Mouse (Mus musculus) layer of hippocampus, adult 18-20 months (tissue): ENCODE results near the gene Olfr317. TPM values are rescaled to one million over a fixed set of nuclear protein-coding genes. Genes with fewer than 3 reads are reported as not detected.
"Not testable (repeated sequence)": the region's sequence is repeated elsewhere in the genome, so short reads cannot be mapped to it uniquely, and the experiment has no call there.

Source experiments
- DNase-seq, 2 experiments: peaks; one replicate each; pipeline ENCODE4 v3.0.0; 2022; ENCODE audit warnings: low spot score in 2 of 2
- long read RNA-seq: library from polyadenylated mRNA; stranded (forward); transcript quantifications from one replicate; pipeline ENCODE4 v2.0.0, GENCODE M21; 2021
- total RNA-seq, 2 experiments: library from RNA; stranded (reverse); gene quantifications; 2 replicates each; pipeline ENCODE4 v1.2.3; 2021

Olfr317 gene
- total RNA-seq: under 1 TPM in 1 of 2 experiments, not detected in 1; 0.10 TPM
- long read RNA-seq: 0 reads

DNA sequence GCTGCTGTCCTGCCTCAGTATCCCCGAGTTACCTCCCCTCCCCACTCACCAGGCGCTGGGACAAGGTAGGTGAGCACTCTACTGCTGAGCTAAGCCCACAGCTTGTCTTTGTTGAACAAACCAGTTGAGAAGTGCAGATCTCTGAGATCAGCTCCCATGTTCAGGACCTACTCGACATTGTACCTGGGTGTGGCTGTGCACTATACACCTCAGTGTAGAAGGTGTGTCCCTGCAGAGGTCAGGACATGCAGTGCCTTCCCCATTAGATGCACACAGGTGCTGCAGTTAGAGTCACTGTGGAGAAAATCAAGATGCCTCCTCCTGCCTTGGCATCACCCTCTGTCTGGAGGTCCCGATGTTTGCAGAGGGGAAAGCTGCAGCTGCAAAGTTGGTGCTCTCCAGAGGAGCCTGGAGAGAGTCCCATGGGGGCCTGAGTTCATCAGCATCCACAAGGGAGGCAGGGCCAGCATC, at the start of gene Olfr317:
TSS of gene Olfr317 (minus strand) at position 421 of the 471 bp plus-strand sequence.
- no peak for DNase-seq

DNA sequence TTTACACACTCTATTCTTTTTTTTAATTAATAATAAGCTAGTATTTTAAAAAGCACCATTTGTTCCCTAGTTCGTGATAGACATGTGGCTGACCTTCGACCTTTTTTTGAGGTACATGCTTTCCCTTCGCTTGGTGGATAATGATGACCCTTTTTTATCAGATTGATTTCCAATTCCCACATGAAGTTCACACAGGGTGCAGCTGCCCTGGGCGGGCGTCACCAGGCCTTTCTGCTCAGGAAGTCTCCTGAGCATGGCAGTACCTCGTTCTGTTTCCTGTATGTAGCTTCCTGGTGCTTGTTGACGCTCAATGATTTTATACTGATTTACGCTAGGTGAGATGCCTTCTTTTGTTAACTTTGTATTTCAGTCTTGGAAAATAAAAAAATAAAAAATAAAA, 49.3 kb upstream of the Olfr317 start:
- DNase-seq: no peak

GRCm38 (mm10) chr11:58787651-58788050, 48.6 kb upstream of the Olfr317 start:
- DNase-seq: no peak

GRCm38 (mm10) chr11:58784182-58784581, 45.2 kb upstream of the Olfr317 start:
- no peak for DNase-seq

DNA sequence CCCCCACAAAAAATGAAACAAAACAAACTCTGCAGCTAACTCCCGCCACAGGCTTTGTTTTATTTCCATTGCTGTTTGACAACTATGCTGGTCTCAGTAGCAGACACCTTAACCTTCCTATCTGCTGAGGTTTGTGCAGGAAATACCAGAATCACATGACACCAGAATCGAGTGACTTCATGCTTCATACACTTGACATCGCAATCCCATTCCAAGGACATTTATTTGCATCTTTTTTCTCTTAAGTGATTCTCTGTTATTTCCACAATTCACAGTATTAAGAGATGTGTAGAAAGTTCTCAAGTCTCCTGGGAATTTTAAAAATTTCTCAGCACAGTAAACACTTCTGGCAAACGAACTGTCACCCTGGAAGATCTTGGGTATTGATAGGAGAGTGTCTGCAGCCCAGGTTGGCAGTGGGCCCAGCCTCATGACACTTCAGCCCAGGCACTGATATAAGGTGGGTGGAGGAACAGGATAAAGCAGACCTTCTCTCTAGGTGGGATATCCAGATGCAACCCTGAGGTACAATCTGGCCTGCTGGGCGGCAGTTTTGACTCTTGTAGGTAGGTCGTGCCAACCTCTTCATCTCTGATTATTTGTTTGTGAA, 43.6 kb upstream of the Olfr317 start, which contains the start of gene Olfr314:
TSS of gene Olfr314 (plus strand) at position 473 of the 610 bp plus-strand sequence.
- DNase-seq: no peak

DNA sequence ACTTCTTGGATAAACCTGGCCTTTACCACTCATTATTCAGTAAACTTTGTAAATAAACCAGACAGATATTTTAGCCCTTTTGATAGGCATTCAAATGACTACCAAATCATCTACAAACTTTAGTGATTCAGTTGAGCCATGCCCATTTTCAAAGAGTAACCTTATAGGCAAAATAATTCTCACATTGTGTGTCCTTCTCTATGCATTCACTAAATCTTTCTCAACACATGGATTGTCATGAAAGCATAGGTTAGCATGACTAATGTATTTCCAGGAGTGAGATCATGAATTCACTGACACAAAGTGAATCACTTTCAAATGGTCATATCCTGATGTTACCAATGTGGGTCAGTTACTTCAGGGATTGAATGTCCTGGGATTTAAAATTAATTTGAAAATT, 33.9 kb upstream of the Olfr317 start, which contains the start of gene Olfr315:
TSS of gene Olfr315 (plus strand) at position 301 of the 400 bp plus-strand sequence.
- DNase-seq: no peak

DNA sequence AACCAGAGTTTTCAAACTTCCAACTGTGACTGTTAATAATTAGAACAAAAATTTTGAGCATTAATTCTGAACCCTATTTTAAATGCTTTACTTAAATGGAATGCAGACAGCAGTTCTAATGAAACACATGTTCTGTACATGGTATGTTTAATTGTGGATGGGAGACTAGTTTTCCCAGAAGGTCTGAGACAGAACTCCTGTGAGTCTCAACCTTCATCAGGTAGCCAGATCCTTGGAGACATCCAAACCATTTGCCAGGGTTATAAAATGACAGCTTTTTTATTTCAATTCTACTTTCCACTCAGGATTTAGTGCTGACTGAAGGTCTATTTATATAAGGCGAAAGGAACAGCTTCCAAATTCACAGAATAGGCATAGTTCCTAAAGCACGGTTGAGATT, 13.4 kb upstream of the Olfr317 start, which contains the start of gene Olfr316:
TSS of gene Olfr316 (plus strand) at position 301 of the 400 bp plus-strand sequence.
- no peak for DNase-seq

DNA sequence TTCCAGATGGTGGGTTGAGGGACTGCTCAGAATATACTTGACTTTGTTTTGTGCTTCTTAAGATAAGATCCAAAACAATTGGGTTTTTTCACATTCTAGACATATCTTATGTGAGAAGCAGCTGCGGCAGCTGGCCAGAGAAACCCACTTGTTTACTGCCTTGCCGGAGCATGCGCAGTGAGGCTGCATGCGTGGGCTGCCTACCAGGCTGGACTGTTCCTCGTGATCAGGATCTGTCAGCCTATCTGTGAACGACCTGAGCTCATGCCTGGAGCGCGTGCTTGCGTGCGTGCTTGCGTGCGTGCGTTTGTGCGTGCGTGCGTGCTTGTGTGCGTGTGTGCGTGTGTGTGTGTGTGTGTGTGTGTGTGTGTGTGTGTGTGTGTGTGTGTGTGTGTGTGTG, 12.1 kb upstream of the Olfr317 start:
- peak; percentile 47 to 53 for DNase-seq

DNA sequence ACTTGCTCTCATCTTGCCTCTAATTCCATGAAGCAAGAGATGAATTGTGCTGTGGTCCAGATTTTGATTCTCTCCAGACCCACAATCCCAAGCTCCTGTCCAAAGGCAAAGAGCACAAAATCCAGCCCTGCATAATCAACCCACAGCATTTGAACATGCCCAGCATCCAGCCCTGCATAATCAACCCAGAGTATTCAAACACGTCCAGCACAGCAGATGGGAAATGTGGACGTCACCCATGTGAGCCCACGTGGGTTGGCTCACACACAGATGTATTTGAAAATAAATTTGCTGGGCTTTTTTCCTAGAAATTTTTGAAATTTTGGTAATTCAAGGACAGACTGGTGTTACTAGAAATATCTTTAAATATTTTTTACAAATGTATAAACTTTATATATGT, 5.6 kb downstream of the Olfr317 start:
- peak; percentile 40 to 73 for DNase-seq

DNA sequence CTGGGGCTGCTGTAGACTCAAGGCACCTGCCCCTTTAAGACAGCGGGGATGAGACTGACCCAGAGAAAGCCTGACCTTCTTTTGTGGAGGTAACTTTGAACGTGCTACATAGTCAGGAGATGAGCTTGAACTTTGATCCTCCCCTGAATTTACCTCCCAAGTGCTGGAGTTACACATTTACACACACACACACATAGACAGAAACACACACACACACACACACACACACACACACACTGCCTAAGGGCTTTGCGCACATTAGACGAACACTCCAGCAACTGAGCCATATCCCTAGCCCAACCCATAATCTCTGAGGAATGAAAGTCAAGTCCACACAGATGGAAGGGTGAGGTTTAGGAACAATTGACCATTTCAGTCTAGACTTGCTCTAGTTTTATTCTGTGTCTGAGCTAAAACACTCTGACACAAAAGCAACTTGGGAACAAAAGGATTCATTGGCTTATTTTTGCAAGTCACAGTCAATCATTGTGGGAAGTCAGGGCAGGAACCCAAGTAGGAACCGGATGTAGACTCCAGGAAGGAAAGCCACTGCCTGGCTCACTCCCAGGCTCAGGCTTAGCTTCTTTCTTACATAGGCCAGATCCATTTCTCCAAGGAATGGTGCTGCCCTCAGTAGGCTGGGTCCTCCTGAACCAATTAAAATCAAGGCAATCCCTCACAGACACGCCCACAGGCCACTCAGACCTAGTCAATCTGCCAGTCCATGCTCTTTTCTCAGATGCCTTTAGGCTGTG, 10.9 kb downstream of the Olfr317 start:
- not testable (repeated sequence) for DNase-seq

GRCm38 (mm10) chr11:58723914-58724313, 15.1 kb downstream of the Olfr317 start, which contains the start of gene Olfr318:
Gene Olfr318 (minus strand): TSS chr11:58724014.
- no peak for DNase-seq

GRCm38 (mm10) chr11:58719701-58720100, 19.3 kb downstream of the Olfr317 start:
- no peak for DNase-seq

- DNase-seq: not testable (repeated sequence)
These were observed 21.3 kb downstream of the Olfr317 start for GRCm38 (mm10) chr11:58717723-58718122.

GRCm38 (mm10) chr11:58709086-58709485, 29.9 kb downstream of the Olfr317 start:
- DNase-seq: no peak

- DNase-seq: no peak
These were observed 40.1 kb downstream of the Olfr317 start, which contains the start of gene Olfr319 for GRCm38 (mm10) chr11:58698862-58699261. Gene Olfr319 (plus strand): TSS chr11:58699162.

Other genes starting within 250 kb of the Olfr317 start
- not detected for gene Olfr332, start 246.7 kb downstream of the Olfr317 start, total RNA-seq
- not detected for gene Olfr331, start 236.6 kb downstream of the Olfr317 start, total RNA-seq
- gene Olfr330, start 204.4 kb downstream of the Olfr317 start, total RNA-seq: not detected
- gene Olfr329-ps, start 192.8 kb downstream of the Olfr317 start, total RNA-seq: not detected
- gene Olfr328, start 183.6 kb downstream of the Olfr317 start, total RNA-seq: under 1 TPM; 0.10 to 0.18 TPM
- not detected for gene Olfr224, start 168.7 kb downstream of the Olfr317 start, total RNA-seq
- gene Olfr325, start 161.5 kb downstream of the Olfr317 start, total RNA-seq: not detected
- not detected for gene Olfr324, start 144.1 kb downstream of the Olfr317 start, total RNA-seq
- not detected for gene 2210407C18Rik, start 123.1 kb downstream of the Olfr317 start, total RNA-seq
- gene Olfr323, start 108.7 kb downstream of the Olfr317 start, total RNA-seq: under 1 TPM in 1 of 2 experiments, not detected in 1; 0.15 TPM
- not detected for gene Trim58, start 98.7 kb downstream of the Olfr317 start, total RNA-seq
- not detected for gene Olfr322, start 80.4 kb downstream of the Olfr317 start, total RNA-seq
- not detected for gene Olfr320, start 58.1 kb downstream of the Olfr317 start, total RNA-seq
- gene Olfr319, start 40.0 kb downstream of the Olfr317 start, total RNA-seq: not detected
- under 1 TPM in 1 of 2 experiments, not detected in 1; 0.08 TPM for gene Olfr318, start 15.2 kb downstream of the Olfr317 start, total RNA-seq
- 1 to 10 TPM; 1.1 to 1.4 TPM for gene Olfr316, start 13.5 kb upstream of the Olfr317 start, total RNA-seq
- gene Olfr315, start 34.0 kb upstream of the Olfr317 start, total RNA-seq: not detected
- gene Olfr314, start 43.7 kb upstream of the Olfr317 start, total RNA-seq: not detected
- gene Fam183b, start 62.7 kb upstream of the Olfr317 start, total RNA-seq: 1 to 10 TPM; 8.4 to 8.6 TPM
- gene Olfr313, start 75.8 kb upstream of the Olfr317 start, total RNA-seq: not detected
- gene Olfr312, start 90.0 kb upstream of the Olfr317 start, total RNA-seq: not detected
- gene Olfr311, start 100.0 kb upstream of the Olfr317 start, total RNA-seq: not detected
- 10 to 100 TPM; 16.8 to 17.6 TPM for gene Gm12258, start 107.9 kb upstream of the Olfr317 start, total RNA-seq
- 10 to 100 TPM; 12.2 to 13.2 TPM for gene 2810021J22Rik, start 128.0 kb upstream of the Olfr317 start, total RNA-seq
- gene Zfp39, start 165.0 kb upstream of the Olfr317 start, total RNA-seq: 1 to 10 TPM; 9.5 to 9.6 TPM
- gene Btnl10, start 178.7 kb upstream of the Olfr317 start, total RNA-seq: not detected
- 100 to 1,000 TPM; 493 to 502 TPM for gene Rnf187, start 199.7 kb upstream of the Olfr317 start, total RNA-seq
- 10 to 100 TPM; 82.1 to 87.0 TPM for gene Hist3h2ba, start 209.7 kb upstream of the Olfr317 start, total RNA-seq
- gene Hist3h2a, start 215.5 kb upstream of the Olfr317 start, total RNA-seq: 10 to 100 TPM; 69.9 to 70.6 TPM
- 1 to 10 TPM; 4.7 to 5.7 TPM for gene Trim17, start 215.5 kb upstream of the Olfr317 start, total RNA-seq
- 10 to 100 TPM; 29.1 to 30.4 TPM for gene Trim11, start 238.9 kb upstream of the Olfr317 start, total RNA-seq